Mouse (Mus musculus) brain, embryonic 14.5 days (tissue): ENCODE data around the gene Gm10382. TPM values are rescaled to one million over a fixed set of nuclear protein-coding genes. Genes with fewer than 3 reads are reported as not detected.

Source experiments
- DNase-seq: peaks from one replicate; pipeline ENCODE4 v3.0.0-alpha.2; 2011; ENCODE audit warnings: low read depth
- CTCF ChIP-seq: fragments of 200-500 bp; IDR thresholded peaks from 2 replicates; pipeline ENCODE4 v1.5.1; 2012; ENCODE audit warnings: inconsistent platforms, mild to moderate bottlenecking, moderate library complexity, borderline replicate concordance; ENCODE audit not compliant: insufficient read depth, insufficient read length; ENCODE audit errors: extremely low read depth
- POLR2A ChIP-seq: fragments of 200-500 bp; IDR thresholded peaks from 2 replicates; pipeline ENCODE4 v1.6.1; 2012; ENCODE audit warnings: mild to moderate bottlenecking, inconsistent platforms, borderline replicate concordance; ENCODE audit not compliant: poor library complexity, insufficient read depth, insufficient read length, severe bottlenecking; ENCODE audit errors: extremely low read depth
- polyA plus RNA-seq: library from polyadenylated mRNA; depleted of rRNA; stranded (reverse); fragments of >200 nt; gene quantifications from 2 replicates; pipeline ENCODE4 v1.2.3, GENCODE M21; 2012; rRNA removed

Gene Gm10382
- 0.34 and 0.58 TPM in 2 replicates for polyA plus RNA-seq

GRCm38 (mm10) chr5:125389131-125389578 lies at the start of gene Gm10382:
Gene Gm10382 (plus strand): TSS chr5:125389322.
- TF ChIP-seq CTCF (no peak), POLR2A (no peak)
- peak; percentile 80 for DNase-seq

GRCm38 (mm10) chr5:125339851-125340531 lies 49.1 kb upstream of the Gm10382 start:
- peak; percentile 69 for DNase-seq

GRCm38 (mm10) chr5:125340547-125341262 lies 48.4 kb upstream of the Gm10382 start, which contains the start of gene Scarb1:
Gene Scarb1 (minus strand): TSS chr5:125341094.
- TF ChIP-seq POLR2A (peak; percentile 46; the same call in 1 of the 2 replicates), CTCF (no peak)

More at GRCm38 (mm10) chr5:125339851-125340531, 49.1 kb upstream of the Gm10382 start:
- TF ChIP-seq CTCF (no peak), POLR2A (no peak)

GRCm38 (mm10) chr5:125341459-125342090 lies 47.5 kb upstream of the Gm10382 start:
- no peak for DNase-seq
- TF ChIP-seq CTCF (no peak), POLR2A (no peak)

More at GRCm38 (mm10) chr5:125340547-125341262, 48.4 kb upstream of the Gm10382 start, which contains the start of gene Scarb1:
- peak; percentile 84 for DNase-seq

GRCm38 (mm10) chr5:125344296-125344695 lies 44.8 kb upstream of the Gm10382 start:
- TF ChIP-seq POLR2A (no peak), CTCF (no peak)
- DNase-seq, result no peak

GRCm38 (mm10) chr5:125348067-125348466 lies 41.1 kb upstream of the Gm10382 start:
- TF ChIP-seq CTCF (no peak), POLR2A (no peak)
- no peak for DNase-seq

- TF ChIP-seq POLR2A (no peak), CTCF (peak; percentile 73)
- no peak for DNase-seq
Measured at GRCm38 (mm10) chr5:125348487-125348886, 40.6 kb upstream of the Gm10382 start.

- TF ChIP-seq POLR2A (no peak), CTCF (no peak)
- DNase-seq, result no peak
Measured at GRCm38 (mm10) chr5:125349391-125349790, 39.7 kb upstream of the Gm10382 start.

- no peak for DNase-seq
- TF ChIP-seq POLR2A (no peak), CTCF (no peak)
Measured at GRCm38 (mm10) chr5:125351057-125351456, 38.1 kb upstream of the Gm10382 start.

- no peak for DNase-seq
- TF ChIP-seq POLR2A (no peak), CTCF (no peak)
Measured at GRCm38 (mm10) chr5:125351939-125352338, 37.2 kb upstream of the Gm10382 start.

GRCm38 (mm10) chr5:125352781-125353294 lies 36.3 kb upstream of the Gm10382 start:
- TF ChIP-seq CTCF, result peak; percentile 24; the same call in 1 of the 2 replicates
- no peak for TF ChIP-seq POLR2A
- no peak for DNase-seq
